Mouse (Mus musculus) small intestine, adult 10 weeks (tissue): ENCODE measurements around the gene Simc1. TPM values are rescaled to one million over a fixed set of nuclear protein-coding genes. Genes with fewer than 3 reads are reported as not detected.

Experiments used
- polyA plus RNA-seq: library from polyadenylated mRNA; stranded (reverse); fragments of 350-450 nt; fragmentation: Illumina TruSeq; extraction: RNeasy Lipid Tissue Mini Kit (QIAGEN cat#74804); gene quantifications from one replicate; pipeline ENCODE4 v1.2.3, GENCODE M21; 2014; ENCODE audit warnings: low replicate concordance

The Simc1 gene
- 3.4 TPM for polyA plus RNA-seq

GRCm38 (mm10) chr13:54503604-54504521, at the start of gene Simc1:
Simc1 (plus strand) TSS chr13:54503779.

GRCm38 (mm10) chr13:54468098-54469011, 35.2 kb upstream of the Simc1 start, which contains the start of gene Thoc3:
Thoc3 (minus strand) TSS chr13:54468849.

GRCm38 (mm10) chr13:54565201-54565581, 61.6 kb downstream of the Simc1 start, which contains the start of gene 4833439L19Rik:
4833439L19Rik (minus strand) TSS chr13:54565435.

GRCm38 (mm10) chr13:54574854-54575481, 71.4 kb downstream of the Simc1 start, which contains the start of gene Arl10:
Arl10 (plus strand) TSS chr13:54575015.

GRCm38 (mm10) chr13:54589996-54590951, 86.7 kb downstream of the Simc1 start, which contains the start of the genes Nop16 and Higd2a:
Nop16 (minus strand) TSS chr13:54590090.
Higd2a (plus strand) TSS chr13:54590207.

Other genes starting within 250 kb of the Simc1 start
- 3.3 TPM for gene Cplx2, start 132.4 kb upstream of the Simc1 start, polyA plus RNA-seq
- 2.2 TPM for gene Thoc3, start 34.9 kb upstream of the Simc1 start, polyA plus RNA-seq
- gene 4833439L19Rik, start 61.7 kb downstream of the Simc1 start, polyA plus RNA-seq, result 141 TPM
- gene Arl10, start 71.2 kb downstream of the Simc1 start, polyA plus RNA-seq, result 1.3 TPM
- gene Nop16, start 86.3 kb downstream of the Simc1 start, polyA plus RNA-seq, result 3.6 TPM
- 5.9 TPM for gene Higd2a, start 86.4 kb downstream of the Simc1 start, polyA plus RNA-seq
- gene Cltb, start 107.6 kb downstream of the Simc1 start, polyA plus RNA-seq, result 15.1 TPM
- 19.5 TPM for gene Faf2, start 118.0 kb downstream of the Simc1 start, polyA plus RNA-seq
- gene Rnf44, start 190.1 kb downstream of the Simc1 start, polyA plus RNA-seq, result 22.1 TPM
- 42.9 TPM for gene Cdhr2, start 197.7 kb downstream of the Simc1 start, polyA plus RNA-seq
- gene Gprin1, start 246.1 kb downstream of the Simc1 start, polyA plus RNA-seq, result not detected